Mouse (Mus musculus) gastrocnemius, adult 2 months (tissue): Measurements from ENCODE around the gene Cox19. TPM values are rescaled to one million over a fixed set of nuclear protein-coding genes. Genes with fewer than 3 reads are reported as not detected.
"Not testable (repeated sequence)": the region's sequence is repeated elsewhere in the genome, so short reads cannot be mapped to it uniquely, and the experiment has no call there.

Experiments
- DNase-seq: peaks from one replicate; pipeline ENCODE4 v3.0.0; 2022
- H3K27ac ChIP-seq: fragments of 200-600 bp; 2 replicates; pipeline ENCODE4 v1.8.1; 2022; ENCODE audit warnings: mild to moderate bottlenecking
- H3K4me3 ChIP-seq: fragments of 200-600 bp; 2 replicates; pipeline ENCODE4 v1.8.1; 2022; ENCODE audit warnings: mild to moderate bottlenecking, moderate library complexity
- CTCF ChIP-seq: fragments of 200-600 bp; IDR thresholded peaks from 2 replicates; pipeline ENCODE4 v1.8.1; 2022; ENCODE audit warnings: antibody characterized with exemption, mild to moderate bottlenecking, moderate library complexity
- intact Hi-C: fragments of 180-260 bp; cut with DNase I; formaldehyde crosslinking; loops from one replicate; pipeline ENCODE4 v1.15.1; 2025
- long read RNA-seq, 2 experiments: library from polyadenylated mRNA; stranded (forward); transcript quantifications; one replicate each; pipeline ENCODE4 v2.0.0; 2021
- total RNA-seq, 2 experiments: library from RNA; stranded (reverse); gene quantifications; 2 replicates each; pipeline ENCODE4 v1.2.3; 2021

The Cox19 gene
- 10 to 100 TPM; 48.7 to 69.6 TPM for total RNA-seq
- long read RNA-seq, experiment 1, transcript Cox19-201 (3 exons, 2,461 nt): major isoform, 31 of 38 reads
- long read RNA-seq, experiment 1, partial matches to known transcripts: 0 of 38 reads
- long read RNA-seq, experiment 1, other reads (novel, unspliced or antisense): 7 of 38 reads
- long read RNA-seq, experiment 2, transcript Cox19-201 (3 exons, 2,461 nt): major isoform, 42 of 49 reads
- long read RNA-seq, experiment 2, partial matches to known transcripts: 0 of 49 reads
- long read RNA-seq, experiment 2, other reads (novel, unspliced or antisense): 7 of 49 reads

DNA sequence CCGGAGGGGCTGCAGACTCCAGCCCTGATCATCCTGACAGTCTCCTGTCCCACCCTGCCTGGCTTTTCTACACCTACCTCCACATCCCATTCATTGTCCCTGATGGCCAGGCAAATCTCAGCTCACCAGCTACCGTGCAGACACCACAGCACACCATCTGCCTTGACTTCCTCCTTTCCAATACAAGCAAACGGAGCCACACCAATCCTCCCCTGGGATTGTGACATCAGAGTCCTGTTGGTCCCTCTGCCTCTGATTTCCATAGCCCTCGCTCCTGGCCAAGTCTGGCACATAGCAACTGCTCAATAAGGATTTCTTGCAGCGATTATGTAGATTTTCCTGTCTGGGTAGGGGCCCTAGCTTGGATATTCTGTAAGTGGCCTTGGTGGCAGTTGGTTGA, at the start of gene Cox19:
TSS of gene Cox19 (minus strand) at position 285 of the 400 bp plus-strand sequence.
- DNase-seq: no peak
- no peak for TF ChIP-seq CTCF
- Histone ChIP-seq H3K27ac (no peak within 1 kb of the TSS), H3K4me3 (no peak within 1 kb of the TSS)
- intact Hi-C loops: no loop called here

DNA sequence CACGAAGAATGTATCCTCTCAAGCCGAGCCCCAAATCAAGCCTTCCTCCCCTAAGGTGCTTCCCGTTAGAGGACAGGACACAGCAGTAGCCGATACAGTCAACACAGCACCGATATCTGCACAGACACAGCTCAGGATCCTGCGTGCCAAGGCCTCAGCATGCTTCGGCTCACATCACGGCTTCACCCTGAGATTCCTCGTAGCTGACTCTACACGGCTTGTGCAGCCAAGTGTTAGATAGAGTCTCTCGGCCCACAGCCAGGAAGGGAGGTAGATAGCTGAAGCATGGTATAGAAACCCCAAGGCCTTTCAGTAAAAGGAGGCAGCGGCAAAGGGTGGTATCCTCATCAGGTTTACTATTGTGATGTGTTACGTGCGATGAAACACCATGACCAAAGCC, 48.8 kb upstream of the Cox19 start:
- TF ChIP-seq CTCF: no peak
- Histone ChIP-seq H3K4me3 (no peak overlapping the region), H3K27ac (no peak overlapping the region)
- DNase-seq: no peak
- intact Hi-C loops: no loop called here

DNA sequence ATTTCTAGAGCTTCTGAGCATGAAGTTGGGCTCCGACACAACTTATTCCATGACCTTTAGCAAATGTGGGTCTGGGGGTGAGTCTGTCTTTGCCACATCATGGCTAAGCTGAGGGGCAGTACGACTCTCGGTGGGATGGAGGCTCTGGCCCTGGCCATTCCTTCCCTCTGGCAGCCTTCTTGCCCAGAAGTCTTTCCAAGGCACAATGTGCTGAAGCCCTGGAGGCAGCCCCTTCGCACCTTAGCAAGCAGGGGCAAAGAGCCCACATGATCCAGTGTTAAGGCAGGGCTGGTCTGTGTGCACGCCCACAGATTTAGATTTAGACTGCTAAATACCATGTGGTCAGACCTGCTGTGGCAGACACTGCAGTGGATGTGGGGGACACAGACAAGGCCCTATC, 47.6 kb upstream of the Cox19 start:
- no peak for DNase-seq
- intact Hi-C loops: loop anchor here (1.0 kb wide), 2 partner anchors 18 to 34 kb away; no protein-coding TSS in a partner anchor
- H3K27ac ChIP-seq: peak overlapping the region; percentile 86
- no peak overlapping the region for H3K4me3 ChIP-seq
- TF ChIP-seq CTCF: no peak

DNA sequence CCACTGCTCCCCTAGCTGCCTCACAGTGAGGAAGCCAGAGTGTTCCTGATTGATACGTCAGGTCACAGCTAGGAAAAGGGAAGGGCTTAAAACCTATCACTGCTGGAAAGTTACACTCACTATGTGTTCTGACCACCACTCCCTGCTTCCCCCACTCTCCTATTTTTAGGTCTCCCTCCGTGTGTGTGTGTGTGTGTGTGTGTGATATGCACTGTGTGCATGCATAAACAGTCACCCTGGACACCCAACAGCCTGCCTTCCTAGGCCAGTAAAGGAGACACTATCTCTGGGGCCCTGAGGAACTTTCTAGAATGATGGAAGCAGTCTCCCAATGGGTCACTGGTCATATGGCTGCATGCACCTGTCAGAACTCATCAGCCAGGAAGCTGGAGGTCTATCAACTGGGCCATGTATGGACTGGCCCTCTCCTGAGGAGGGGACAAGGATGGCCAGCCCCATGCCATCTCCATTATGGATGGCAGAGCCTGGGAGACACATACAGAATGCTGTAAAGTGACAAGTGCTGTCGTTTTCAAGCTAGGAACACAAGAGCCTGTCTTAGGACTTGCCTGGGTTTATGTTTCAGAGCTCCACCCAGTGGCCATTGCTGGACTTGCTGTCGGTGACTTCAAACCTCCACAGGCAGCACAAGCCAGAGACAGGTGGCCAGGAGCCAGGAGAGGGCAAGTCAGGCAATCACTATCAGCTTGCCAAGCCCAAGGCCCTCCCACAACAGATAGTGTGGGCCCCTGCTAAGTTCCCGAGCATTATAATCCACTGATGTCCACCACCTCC, 46.9 kb upstream of the Cox19 start:
- intact Hi-C loops: loop anchor here (1.0 kb wide), 2 partner anchors 18 to 34 kb away; no protein-coding TSS in a partner anchor
- peak overlapping the region; percentile 86 for H3K27ac ChIP-seq
- peak; percentile 97 for DNase-seq
- peak; percentile 97 for TF ChIP-seq CTCF
- H3K4me3 ChIP-seq: no peak overlapping the region

DNA sequence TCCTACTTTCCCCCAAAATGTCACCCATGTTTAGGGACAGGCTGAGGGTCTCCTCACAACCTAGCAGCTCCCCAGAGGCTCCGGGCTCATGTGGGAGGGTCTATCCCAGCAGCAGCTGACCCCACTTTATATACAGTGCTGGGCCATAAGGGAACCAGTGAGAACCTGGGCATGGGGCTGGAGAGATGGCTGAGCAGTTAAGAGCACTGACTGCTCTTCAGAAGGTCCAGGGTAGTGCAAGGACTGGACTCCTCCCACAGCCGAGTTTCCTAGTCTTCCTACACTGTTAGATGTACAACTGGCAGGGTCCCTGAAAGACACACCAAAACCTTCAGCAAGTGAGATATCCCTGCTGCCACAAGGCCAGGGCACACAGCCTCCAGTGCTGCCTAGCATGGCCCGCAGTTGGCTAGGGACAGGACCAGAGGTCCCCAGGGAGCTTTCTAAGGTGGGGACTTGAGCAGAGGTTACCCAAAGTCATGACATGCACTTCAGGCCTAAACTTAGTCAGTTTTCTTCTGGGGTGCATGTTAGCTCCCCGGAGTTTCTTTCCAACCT, 46.2 kb upstream of the Cox19 start:
- intact Hi-C loops: no loop called here
- no peak overlapping the region for H3K4me3 ChIP-seq
- TF ChIP-seq CTCF: no peak
- peak overlapping the region; percentile 86 for H3K27ac ChIP-seq
- no peak for DNase-seq

DNA sequence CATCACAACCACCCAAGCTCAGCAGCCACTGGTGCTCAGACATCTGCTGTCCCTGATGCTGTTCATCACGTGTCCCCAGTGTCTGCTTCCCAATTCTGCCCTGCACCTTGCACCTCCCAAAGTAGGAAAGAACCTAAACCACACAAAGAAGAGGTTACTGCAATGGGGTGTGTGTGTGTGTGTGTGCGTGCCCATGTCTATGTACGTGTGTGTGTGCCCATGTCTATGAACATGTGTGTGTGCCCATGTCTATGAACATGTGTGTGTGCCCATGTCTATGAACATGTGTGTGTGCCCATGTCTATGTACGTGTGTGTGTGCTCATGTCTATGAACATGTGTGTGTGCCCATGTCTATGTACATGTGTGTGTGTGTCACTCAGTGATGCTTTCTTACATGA, 44.3 kb upstream of the Cox19 start:
- no peak overlapping the region for H3K4me3 ChIP-seq
- DNase-seq: no peak
- intact Hi-C loops: no loop called here
- TF ChIP-seq CTCF: no peak
- H3K27ac ChIP-seq: peak overlapping the region; percentile 94

DNA sequence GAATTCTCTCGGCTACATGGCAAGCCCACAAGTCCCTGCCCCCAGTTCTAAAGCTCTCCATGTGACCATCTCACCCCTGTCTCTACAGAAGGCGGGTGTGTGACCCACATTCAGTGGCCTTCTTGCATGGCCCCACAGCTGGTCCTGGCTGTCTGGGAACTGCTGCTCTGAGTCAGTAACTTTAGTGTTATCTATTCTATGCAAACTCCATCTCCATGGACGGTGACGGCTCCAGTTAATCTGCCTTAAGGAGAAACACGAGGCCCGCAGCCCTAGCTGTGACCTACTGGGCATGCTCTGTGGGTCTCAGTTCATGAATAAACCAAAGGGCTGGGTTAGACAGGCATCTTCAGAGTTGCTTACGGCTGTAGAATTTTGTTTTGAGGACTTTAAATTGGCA, 43.2 kb upstream of the Cox19 start:
- intact Hi-C loops: no loop called here
- Histone ChIP-seq H3K27ac (peak overlapping the region; percentile 94), H3K4me3 (no peak overlapping the region)
- TF ChIP-seq CTCF: no peak
- DNase-seq: peak; percentile 27

DNA sequence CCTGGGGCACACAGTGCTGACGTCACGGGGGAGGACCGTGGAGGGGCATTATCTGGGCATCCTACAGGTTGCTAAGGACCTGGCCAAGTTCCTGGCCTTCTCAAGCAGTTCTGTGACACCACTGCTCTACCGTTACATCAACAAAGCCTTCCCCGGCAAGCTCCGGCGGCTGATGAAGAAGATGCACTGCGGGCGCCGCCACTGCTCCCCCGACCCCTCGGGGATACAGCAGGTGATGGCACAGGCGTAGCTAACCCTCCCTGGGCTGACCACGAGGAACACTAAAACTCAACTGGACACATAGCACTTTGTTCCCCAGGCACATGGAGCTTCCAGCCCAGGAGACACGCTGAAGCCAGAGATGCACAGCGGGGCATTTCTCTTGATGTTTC, 42.0 kb upstream of the Cox19 start:
- DNase-seq: no peak
- Histone ChIP-seq H3K4me3 (no peak overlapping the region), H3K27ac (peak overlapping the region; percentile 94)
- intact Hi-C loops: no loop called here
- no peak for TF ChIP-seq CTCF

DNA sequence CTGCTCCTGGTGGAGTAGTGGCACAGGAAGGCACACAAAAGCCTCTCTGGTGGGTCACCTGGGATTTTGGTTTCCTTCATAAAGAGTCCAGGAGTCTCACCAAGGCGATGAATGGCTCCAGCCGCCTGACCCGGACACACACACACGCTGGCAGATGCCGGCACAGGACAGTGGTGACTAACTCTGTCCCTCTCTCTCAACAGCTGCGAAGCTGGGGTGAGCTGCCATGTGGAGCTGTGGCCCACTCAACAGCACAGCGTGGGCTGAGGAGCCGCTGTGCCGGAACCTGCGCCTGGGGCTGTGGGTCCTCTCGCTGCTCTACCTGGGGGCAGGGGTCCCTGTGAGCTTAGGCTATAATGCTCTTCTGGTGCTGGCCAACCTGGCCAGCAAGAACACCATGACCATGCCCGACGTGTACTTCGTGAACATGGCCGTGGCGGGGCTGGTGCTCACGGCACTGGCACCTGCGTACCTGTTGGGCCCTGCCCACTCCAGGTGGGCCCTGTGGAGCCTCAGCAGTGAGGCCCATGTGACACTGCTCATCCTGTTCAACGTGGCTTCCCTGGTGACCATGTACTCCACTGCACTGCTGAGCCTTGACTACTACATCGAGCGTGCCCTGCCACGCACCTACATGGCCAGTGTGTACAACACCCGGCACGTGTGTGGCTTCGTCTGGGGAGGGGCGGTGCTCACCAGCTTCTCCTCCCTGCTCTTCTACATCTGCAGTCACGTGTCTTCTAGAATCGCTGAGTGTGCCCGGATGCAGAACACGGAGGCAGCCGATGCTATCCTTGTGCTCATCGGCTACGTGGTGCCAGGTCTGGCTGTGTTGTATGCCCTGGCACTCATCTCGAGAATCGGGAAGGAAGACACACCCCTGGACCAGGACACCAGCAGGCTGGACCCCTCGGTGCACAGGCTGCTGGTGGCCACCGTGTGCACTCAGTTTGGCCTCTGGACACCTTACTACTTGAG, 41.3 kb upstream of the Cox19 start:
- peak; percentile 46 for DNase-seq
- Histone ChIP-seq H3K27ac (peak overlapping the region; percentile 94), H3K4me3 (peak overlapping the region; percentile 60)
- no peak for TF ChIP-seq CTCF
- intact Hi-C loops: no loop called here

DNA sequence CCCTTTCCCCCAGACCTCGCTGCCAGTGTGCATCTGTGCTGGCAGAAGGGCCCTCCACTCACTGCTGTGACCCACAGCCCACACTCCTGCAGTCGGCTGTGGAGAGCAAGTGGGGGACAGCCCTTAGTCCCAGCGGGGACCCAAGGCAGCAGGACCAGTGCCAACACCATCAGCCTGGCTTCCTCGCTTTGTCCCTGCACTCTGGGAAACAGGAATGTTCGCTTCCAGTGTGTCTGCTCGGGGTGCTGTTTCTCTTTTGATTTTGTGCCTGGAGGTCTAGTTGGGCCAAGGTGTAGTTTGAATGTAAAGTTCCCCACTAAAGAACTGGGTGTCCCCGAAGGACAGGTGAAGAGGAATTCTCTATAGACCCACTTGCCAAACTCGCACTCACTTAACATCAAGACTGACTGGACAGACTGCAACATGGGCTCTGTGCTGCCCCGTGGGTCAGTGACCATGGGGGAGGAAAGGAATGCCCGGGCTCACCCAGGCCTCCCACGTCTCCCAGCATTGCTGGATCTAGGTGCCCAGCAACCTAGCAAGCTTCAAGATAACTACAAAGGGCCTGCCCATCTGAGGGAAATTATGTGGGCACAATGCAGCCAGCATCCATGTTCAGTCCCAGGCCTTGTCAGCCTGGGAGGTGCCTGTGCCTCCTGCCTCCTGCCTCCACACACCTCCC, 40.2 kb upstream of the Cox19 start:
- peak; percentile 58 for DNase-seq
- TF ChIP-seq CTCF: no peak
- Histone ChIP-seq H3K27ac (peak overlapping the region; percentile 94), H3K4me3 (peak overlapping the region; percentile 60)
- intact Hi-C loops: no loop called here

DNA sequence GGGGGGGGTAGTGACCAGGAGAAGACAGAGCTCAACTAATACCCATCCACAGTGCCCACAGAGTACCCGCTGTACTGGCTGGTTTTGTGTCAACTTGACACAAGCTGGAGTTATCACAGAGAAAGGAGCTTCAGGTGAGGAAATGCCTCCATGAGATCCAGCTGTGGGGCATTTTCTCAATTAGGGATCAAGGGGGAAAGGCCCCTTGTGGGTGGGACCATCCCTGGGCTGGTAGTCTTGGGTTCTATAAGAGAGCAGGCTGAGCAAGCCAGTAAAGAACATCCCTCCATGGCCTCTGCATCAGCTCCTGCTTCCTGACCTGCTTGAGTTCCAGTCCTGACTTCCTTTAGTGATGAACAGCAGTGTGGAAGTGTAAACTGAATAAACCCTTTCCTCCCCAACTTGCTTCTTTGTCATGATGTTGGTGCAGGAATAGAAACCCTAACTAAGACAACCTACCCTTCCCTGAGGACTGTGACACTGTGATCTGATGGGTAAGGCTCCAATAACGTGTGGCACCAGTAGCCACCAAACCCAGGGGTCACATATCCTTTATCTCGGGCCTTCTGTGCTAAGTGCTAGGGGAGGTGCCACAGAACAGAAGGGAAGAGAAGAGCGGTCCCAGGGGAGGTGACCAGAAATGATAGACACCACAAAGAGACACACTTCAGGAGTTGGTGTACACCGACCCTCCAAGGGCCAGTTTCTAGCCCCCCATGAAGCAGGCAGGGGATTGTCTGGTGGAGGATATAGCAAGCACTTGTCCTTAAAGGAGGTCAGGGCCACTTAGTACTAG, 39.3 kb upstream of the Cox19 start:
- intact Hi-C loops, DNase-seq: not testable (repeated sequence)
- Histone ChIP-seq H3K27ac (peak overlapping the region; percentile 94), H3K4me3 (peak overlapping the region; percentile 60)
